Mouse (Mus musculus) gastrocnemius, postnatal 36 days (tissue): ENCODE data around the gene Arhgef10l. TPM values are rescaled to one million over a fixed set of nuclear protein-coding genes. Genes with fewer than 3 reads are reported as not detected.
A peak's percentile ranks its signal among the peaks of the same experiment; 100 is the strongest.

ENCODE experiments used
- DNase-seq, 2 experiments: peaks; one replicate each; pipeline ENCODE4 v3.0.0; 2022
- intact Hi-C: fragments of 180-260 bp; cut with DNase I; formaldehyde crosslinking; loops from one replicate; pipeline ENCODE4 v1.15.1; 2025
- total RNA-seq, 2 experiments: library from RNA; stranded (reverse); gene quantifications; 2 replicates each; pipeline ENCODE4 v1.2.3; 2021

The Arhgef10l gene
- total RNA-seq, 2 experiments from 2014 or later: 39.0 to 49.9 TPM

DNA sequence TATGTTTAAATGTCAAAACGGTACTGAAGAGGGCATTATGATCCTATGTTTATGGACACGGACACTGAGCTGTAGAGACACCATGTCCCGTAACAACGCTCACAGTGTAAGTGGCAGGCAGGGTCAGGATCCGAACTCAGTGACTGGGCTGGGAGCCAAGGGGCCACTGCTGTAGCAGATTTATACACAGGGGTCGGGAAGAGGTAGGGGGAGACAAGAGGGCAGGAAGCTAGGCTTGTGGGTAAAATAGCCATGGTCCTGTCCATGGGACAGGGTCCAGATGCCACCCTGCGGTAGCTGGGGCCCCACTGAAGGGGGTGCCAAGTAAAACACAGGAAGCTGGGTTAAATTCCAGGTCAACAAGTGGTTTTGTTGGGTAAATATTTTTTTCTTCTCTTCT lies 49.6 kb downstream of the Arhgef10l start:
- intact Hi-C loops: loop anchor here (5.0 kb wide), 1 partner anchor 59 kb away; no protein-coding TSS in a partner anchor
- no peak for DNase-seq

- DNase-seq: no peak
- intact Hi-C loops: loop anchor here (5.0 kb wide), 1 partner anchor 58 kb away; no protein-coding TSS in a partner anchor
Observed at GRCm38 (mm10) chr4:140615771-140616170, 50.0 kb downstream of the Arhgef10l start.

- DNase-seq: no peak
- intact Hi-C loops: no loop called here
Observed at GRCm38 (mm10) chr4:140614553-140614952, 51.3 kb downstream of the Arhgef10l start.

- DNase-seq: no peak
- intact Hi-C loops: no loop called here
Observed at GRCm38 (mm10) chr4:140614145-140614544, 51.7 kb downstream of the Arhgef10l start.

GRCm38 (mm10) chr4:140610841-140611609 lies 54.8 kb downstream of the Arhgef10l start:
- intact Hi-C loops: no loop called here
- no peak for DNase-seq

DNA sequence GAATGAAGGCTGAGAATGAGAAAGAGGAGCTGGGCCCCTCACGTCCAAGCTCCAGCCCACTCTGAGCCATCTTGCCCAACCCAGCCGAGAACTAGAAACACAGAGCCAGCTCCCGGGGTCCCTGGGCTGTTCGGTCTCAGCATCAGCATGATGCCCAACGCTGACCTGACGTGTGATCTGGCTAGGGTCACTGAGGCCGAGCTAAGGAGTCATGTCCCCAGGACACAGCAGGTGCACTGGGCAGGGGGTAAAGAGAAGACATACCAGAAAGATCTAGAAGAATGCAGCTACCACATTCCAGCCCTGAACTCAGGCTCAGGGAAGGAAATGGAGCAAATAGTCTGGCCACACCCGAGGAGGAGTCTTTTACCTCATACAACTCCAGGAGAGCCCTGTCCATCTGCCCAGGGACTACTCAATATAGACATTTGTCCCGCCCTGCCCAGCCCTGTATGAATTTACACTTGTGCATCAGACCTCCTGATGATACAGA lies 57.5 kb downstream of the Arhgef10l start:
- no peak for DNase-seq

GRCm38 (mm10) chr4:140606779-140607178 lies 59.0 kb downstream of the Arhgef10l start:
- no peak for DNase-seq
- intact Hi-C loops: no loop called here

More for the DNA sequence above, 57.5 kb downstream of the Arhgef10l start:
- intact Hi-C loops: no loop called here

DNA sequence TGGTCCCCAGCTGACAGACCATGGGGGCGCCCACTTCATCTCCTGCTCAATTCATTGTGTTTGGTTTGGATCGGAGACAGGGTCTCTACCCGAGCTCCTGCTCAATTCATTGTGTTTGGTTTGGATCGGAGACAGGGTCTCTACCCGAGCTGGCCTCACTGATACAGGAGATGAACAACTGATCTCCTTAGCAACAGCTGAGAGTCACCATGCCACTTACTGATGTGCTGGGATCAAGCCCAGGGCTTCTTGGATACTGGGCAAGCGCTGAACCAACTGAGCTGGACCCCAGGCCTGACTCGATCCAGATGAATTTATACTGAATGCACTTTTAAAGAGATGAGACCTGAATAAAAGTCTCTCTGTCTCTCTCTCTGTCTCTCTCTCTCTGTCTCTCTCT lies 59.6 kb downstream of the Arhgef10l start:
- no peak for DNase-seq
- intact Hi-C loops: no loop called here

DNA sequence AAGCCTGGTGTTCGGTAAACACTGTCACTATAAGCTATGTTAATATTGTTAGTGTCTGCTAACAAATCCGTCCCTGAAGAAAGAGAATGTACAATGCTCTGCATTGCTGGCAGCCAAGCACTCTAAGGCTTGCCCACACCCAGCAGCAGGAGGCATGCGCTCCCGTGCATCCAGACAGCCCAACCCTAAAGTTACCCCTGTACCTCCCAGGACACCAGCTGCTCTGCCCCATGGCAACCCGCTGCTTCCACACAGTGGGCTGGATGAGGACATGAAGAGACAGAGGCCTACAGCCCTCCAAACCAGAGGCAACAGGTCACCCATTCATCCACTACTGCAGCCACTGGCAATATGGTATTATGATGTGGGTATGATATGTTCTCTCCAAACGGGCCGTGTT lies 60.0 kb downstream of the Arhgef10l start:
- intact Hi-C loops: no loop called here
- DNase-seq: no peak

DNA sequence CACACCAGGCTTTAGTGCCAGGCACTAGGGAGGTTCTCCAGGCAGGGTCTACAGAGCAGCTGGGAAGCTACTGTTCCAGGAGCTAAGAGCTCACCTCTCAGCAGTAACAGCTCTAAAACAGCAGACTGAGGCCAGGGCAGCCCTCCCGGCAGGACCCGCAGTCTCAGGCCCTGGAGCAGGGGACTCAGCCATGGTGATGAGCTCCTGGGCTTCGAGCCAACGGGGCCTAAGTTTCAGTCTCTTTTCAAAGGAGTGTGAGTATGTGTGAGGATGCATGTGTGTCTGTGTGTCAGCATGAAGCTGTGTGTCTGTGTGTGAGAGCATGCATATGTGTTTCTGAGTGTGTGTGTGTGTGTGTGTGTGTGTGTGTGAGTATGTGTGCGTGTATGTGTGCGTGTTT lies 60.6 kb downstream of the Arhgef10l start:
- intact Hi-C loops: no loop called here
- no peak for DNase-seq

- intact Hi-C loops: no loop called here
- no peak for DNase-seq
Observed at GRCm38 (mm10) chr4:140604541-140604940, 61.3 kb downstream of the Arhgef10l start.

DNA sequence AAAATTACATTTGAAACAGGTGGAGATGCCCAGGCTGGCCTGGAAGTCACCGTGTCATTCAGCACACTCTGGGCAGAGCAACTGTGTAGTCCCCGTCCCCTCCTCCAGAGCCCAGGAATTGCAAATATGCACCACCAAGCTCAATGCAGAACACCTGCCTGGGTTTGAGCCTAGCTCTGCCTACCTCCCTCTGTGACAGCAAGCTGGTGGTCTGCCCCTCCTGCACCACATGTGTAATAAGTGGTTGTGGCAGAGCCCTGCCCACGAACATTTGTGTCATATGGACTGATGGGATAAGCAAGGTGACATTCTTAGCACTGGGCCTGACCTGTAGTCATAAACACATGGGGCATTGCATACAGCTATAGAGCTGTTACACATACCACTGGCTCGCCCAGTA lies 63.8 kb downstream of the Arhgef10l start:
- DNase-seq: no peak

DNA sequence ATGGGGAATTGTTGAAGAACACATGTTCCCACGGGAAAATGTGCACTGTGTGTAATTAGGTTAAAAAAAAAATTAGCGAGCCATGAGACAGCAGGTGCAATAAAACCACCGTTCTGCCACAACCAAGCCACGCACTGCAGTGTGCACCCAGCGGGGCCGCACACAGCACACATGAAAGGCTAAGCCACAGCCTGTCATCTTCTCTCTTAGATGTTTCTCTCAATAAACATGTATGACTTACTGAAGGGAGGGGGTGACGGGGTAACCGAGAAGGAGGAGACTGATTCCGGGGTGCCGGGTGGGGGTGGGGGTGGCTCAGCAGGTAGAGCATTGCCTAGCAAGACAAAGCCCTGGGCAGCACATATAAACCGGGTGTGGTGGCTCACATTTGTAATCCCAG lies 64.7 kb downstream of the Arhgef10l start:
- intact Hi-C loops: no loop called here
- no peak for DNase-seq

More for the DNA sequence above, 63.8 kb downstream of the Arhgef10l start:
- intact Hi-C loops: no loop called here

DNA sequence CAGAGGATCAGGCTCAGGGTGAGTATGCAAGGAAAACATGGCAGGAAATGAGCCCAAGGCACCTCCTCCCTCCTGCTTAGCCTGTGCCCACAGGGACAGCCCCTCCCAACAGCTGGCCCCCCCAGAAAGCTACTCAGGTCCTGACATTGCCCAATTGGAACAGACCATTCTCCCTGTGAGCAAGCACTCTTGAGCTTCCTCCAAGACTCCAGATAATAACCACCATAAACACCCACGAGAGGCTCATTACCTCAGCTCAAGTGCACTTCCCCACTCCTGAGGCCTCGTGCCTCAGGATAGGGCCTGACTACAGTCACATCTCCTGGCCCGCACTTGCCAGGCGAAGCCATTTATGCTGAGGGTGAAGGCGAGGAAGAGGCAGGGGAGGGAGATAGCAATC lies 67.0 kb downstream of the Arhgef10l start:
- intact Hi-C loops: loop anchor here (10.0 kb wide), 1 partner anchor 146 kb away; the partner anchor contains the start of gene Padi6
- no peak for DNase-seq

GRCm38 (mm10) chr4:140597928-140598327 lies 67.9 kb downstream of the Arhgef10l start:
- no peak for DNase-seq
- intact Hi-C loops: loop anchor here (10.0 kb wide), 1 partner anchor 147 kb away; the partner anchor contains the start of gene Padi6

- no peak for DNase-seq
- intact Hi-C loops: loop anchor here (10.0 kb wide), 1 partner anchor 147 kb away; the partner anchor contains the start of gene Padi6
Observed at GRCm38 (mm10) chr4:140597378-140597777, 68.4 kb downstream of the Arhgef10l start.

DNA sequence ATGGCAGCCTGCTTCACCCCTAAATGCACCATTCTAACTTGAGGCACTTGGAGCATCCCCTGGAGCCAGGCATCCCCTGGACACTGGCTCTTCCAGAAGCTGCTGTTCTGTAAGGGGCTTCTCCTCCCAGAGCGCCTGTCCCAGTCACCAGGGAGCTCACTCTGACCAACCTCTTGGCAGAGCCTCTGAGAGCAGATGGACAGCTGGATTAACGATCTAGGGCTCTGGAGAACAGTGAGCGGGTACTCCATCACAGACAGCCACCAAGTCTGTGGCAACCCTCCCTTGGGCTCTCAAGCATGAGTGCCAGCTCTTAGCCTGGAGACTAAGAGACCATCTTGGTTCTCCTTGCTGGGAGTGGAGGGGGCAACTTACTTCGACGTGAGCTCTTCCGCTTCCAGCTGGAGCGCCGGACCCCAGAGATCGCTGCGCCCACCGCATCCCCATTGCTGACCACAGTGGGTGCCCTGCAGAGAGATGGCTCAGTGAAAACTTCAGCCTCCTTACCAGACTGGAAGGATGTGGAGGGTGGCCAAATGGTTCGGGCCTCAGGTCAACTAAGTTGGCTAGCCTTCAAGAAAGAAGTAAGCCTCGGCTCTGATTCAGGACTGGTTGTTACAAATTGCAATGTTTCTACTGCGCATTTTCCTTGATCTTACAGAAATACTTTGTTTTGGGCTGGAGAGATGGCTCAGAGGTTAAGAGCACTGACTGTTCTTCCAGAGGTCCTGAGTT lies 71.9 kb downstream of the Arhgef10l start:
- intact Hi-C loops: loop anchor here (10.0 kb wide), 1 partner anchor 151 kb away; the partner anchor contains the start of gene Padi6
- DNase-seq: no peak

- intact Hi-C loops: loop anchor here (1.0 to 10.0 kb wide), 2 partner anchors 81 to 152 kb away; partner anchors contain the start of gene Padi6
Observed at GRCm38 (mm10) chr4:140592990-140593770, 72.6 kb downstream of the Arhgef10l start.

DNA sequence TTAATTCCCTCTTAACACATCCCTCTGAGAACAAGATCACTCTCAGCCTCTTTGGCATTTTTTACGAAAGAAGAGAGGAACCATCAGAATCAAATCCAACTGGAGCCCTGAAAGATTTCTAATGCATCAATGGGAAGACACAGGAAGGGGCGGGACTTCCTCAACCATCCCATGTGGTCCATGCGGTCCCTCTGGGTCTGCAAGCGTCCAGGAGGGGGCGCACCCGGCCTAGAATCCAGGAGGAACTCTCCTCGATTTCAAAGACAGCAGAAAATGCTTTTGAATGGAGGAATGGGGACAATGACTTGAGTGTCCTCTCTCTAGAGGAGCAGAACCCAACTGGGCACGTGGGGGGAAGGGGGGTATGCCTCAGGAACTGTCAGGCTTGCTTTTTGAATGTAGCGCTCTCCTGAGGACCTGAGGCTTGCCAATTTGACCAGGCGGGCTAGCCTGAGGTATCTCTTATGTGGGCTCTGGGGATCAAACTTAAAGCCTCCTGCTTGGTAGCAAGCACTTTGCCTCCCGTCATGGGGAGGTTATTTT lies 73.5 kb downstream of the Arhgef10l start:
- intact Hi-C loops: loop anchor here (1.0 to 10.0 kb wide), 2 partner anchors 82 to 153 kb away; partner anchors contain the start of gene Padi6
- peak; percentile 77 to 85 for DNase-seq

More at GRCm38 (mm10) chr4:140592990-140593770, 72.6 kb downstream of the Arhgef10l start:
- DNase-seq: no peak

- intact Hi-C loops: no loop called here
- no peak for DNase-seq
Observed at GRCm38 (mm10) chr4:140586478-140586877, 79.3 kb downstream of the Arhgef10l start.
